Mouse (Mus musculus) stomach, postnatal 0 days (tissue): ENCODE measurements around the gene Pabpc6. TPM values are rescaled to one million over a fixed set of nuclear protein-coding genes. Genes with fewer than 3 reads are reported as not detected.

Experiments
- ATAC-seq: fragments of 200-750 bp; cut with Nextera tagmentation; 2 replicates; pipeline ENCODE4 v1.8.0; 2017; ENCODE audit not compliant: low FRiP score, low TSS enrichment
- DNase-seq: peaks from one replicate; pipeline ENCODE4 v3.0.0-alpha.2; 2016; ENCODE audit warnings: low spot score
- H3K27ac ChIP-seq: fragments of 300-500 bp; sonication (generic); replicated peaks from 2 replicates; pipeline ENCODE4 v1.5.1; 2014; ENCODE audit warnings: mild to moderate bottlenecking, control low read depth
- H3K27me3 ChIP-seq: fragments of 300-500 bp; sonication (generic); 2 replicates; pipeline ENCODE4 v1.6.1; 2014; ENCODE audit warnings: low read length; ENCODE audit not compliant: control insufficient read depth, insufficient read depth
- H3K36me3 ChIP-seq: fragments of 300-500 bp; sonication (generic); 2 replicates; pipeline ENCODE4 v1.6.1; 2014; ENCODE audit warnings: low read length, mixed read lengths; ENCODE audit not compliant: control insufficient read depth, insufficient read depth
- H3K4me1 ChIP-seq: fragments of 300-500 bp; sonication (generic); replicated peaks from 2 replicates; pipeline ENCODE4 v1.6.1; 2014; ENCODE audit warnings: antibody characterized with exemption; ENCODE audit not compliant: control insufficient read depth, insufficient read depth
- H3K4me2 ChIP-seq: fragments of 300-500 bp; sonication (generic); replicated peaks from 2 replicates; pipeline ENCODE4 v1.6.1; 2014; ENCODE audit warnings: low read depth, mild to moderate bottlenecking, control low read depth, moderate library complexity
- H3K4me3 ChIP-seq: fragments of 300-500 bp; sonication (generic); 2 replicates; pipeline ENCODE4 v1.5.1; 2014; ENCODE audit warnings: low read depth, low read length, control low read depth
- H3K9ac ChIP-seq: fragments of 300-500 bp; sonication (generic); 2 replicates; pipeline ENCODE4 v1.6.1; 2014; ENCODE audit warnings: mild to moderate bottlenecking, low read length, control low read depth, mixed read lengths
- H3K9me3 ChIP-seq: fragments of 300-500 bp; sonication (generic); 2 replicates; pipeline ENCODE4 v1.6.1; 2016; ENCODE audit warnings: low read length; ENCODE audit not compliant: control insufficient read depth
- CTCF ChIP-seq: IDR thresholded peaks from 2 replicates; pipeline ENCODE4 v1.5.1; 2016; ENCODE audit warnings: antibody characterized with exemption, low read depth, mild to moderate bottlenecking, moderate library complexity
- EP300 ChIP-seq: optimal IDR thresholded peaks from 2 replicates; pipeline ENCODE3; 2016; ENCODE audit warnings: antibody characterized with exemption
- WGBS: fragments of 180-500 bp; shearing (Covaris S2); extraction: QIAGEN DNeasy Blood & Tissue Kit; methylation state at CpG from one replicate; pipeline ENCODE4 v1.1.7; 2014; 5-methylcytosine and 5-hydroxymethylcytosine counted together
- polyA plus RNA-seq: library from polyadenylated mRNA; unstranded; fragments of >200 nt; fragmentation: Nextera tagmentation; extraction: Ambion mirVana; gene quantifications from 2 replicates; pipeline ENCODE4 v1.2.1, GENCODE M21; 2015

Pabpc6 gene
- polyA plus RNA-seq, 1 experiment from 2014 or later, result not detected

- no peaks in the 10 kb centered on the region for H3K27me3 ChIP-seq
- H3K36me3 ChIP-seq, result no peaks in the 10 kb centered on the region
- H3K4me1 ChIP-seq, result no peaks in the 10 kb centered on the region
- 68% methylated on average over 4 of the region's 4 CpGs for WGBS
- H3K27ac ChIP-seq, result no peak overlapping the region
- H3K9me3 ChIP-seq, result no peaks in the 10 kb centered on the region
- no peak overlapping the region for H3K4me3 ChIP-seq
- H3K9ac ChIP-seq, result no peak overlapping the region
- no peak for TF ChIP-seq EP300
- no peak for TF ChIP-seq CTCF
- no peak for ATAC-seq
- DNase-seq, result no peak
- H3K4me2 ChIP-seq, result no peak overlapping the region
Measured at GRCm38 (mm10) chr17:9683539-9684155, 14.1 kb upstream of the Pabpc6 start.

GRCm38 (mm10) chr17:9680741-9681140 is 11.2 kb upstream of the Pabpc6 start:
- no peak overlapping the region for H3K9ac ChIP-seq
- 63% methylated on average over 8 of the region's 8 CpGs for WGBS
- ATAC-seq (no peak), DNase-seq (no peak)
- H3K4me2 ChIP-seq, result no peak overlapping the region
- TF ChIP-seq EP300, result no peak
- no peak for TF ChIP-seq CTCF
- H3K4me1 ChIP-seq, result no peaks in the 10 kb centered on the region
- H3K36me3 ChIP-seq, result no peaks in the 10 kb centered on the region
- H3K9me3 ChIP-seq, result no peaks in the 10 kb centered on the region
- no peak overlapping the region for H3K4me3 ChIP-seq
- no peaks in the 10 kb centered on the region for H3K27me3 ChIP-seq
- no peak overlapping the region for H3K27ac ChIP-seq

- ATAC-seq, result no peak
- 54% methylated on average over 6 of the region's 6 CpGs for WGBS
- Histone ChIP-seq H3K27me3 (no peaks in the 10 kb centered on the region), H3K9ac (no peak overlapping the region), H3K36me3 (no peaks in the 10 kb centered on the region), H3K4me2 (no peak overlapping the region), H3K9me3 (no peaks in the 10 kb centered on the region), H3K4me1 (no peaks in the 10 kb centered on the region), H3K27ac (no peak overlapping the region), H3K4me3 (no peak overlapping the region)
- no peak for DNase-seq
- TF ChIP-seq CTCF (no peak), EP300 (no peak)
Measured at GRCm38 (mm10) chr17:9675175-9675789, 5.8 kb upstream of the Pabpc6 start.

- H3K27ac ChIP-seq, result no peak overlapping the region
- H3K4me2 ChIP-seq, result no peak overlapping the region
- no peaks in the 10 kb centered on the region for H3K36me3 ChIP-seq
- TF ChIP-seq EP300 (no peak), CTCF (no peak)
- H3K4me1 ChIP-seq, result no peaks in the 10 kb centered on the region
- ATAC-seq (no peak), DNase-seq (no peak)
- WGBS, result 86% methylated on average over 9 of the region's 9 CpGs
- H3K27me3 ChIP-seq, result no peaks in the 10 kb centered on the region
- no peaks in the 10 kb centered on the region for H3K9me3 ChIP-seq
- no peak overlapping the region for H3K4me3 ChIP-seq
- no peak overlapping the region for H3K9ac ChIP-seq
Measured at GRCm38 (mm10) chr17:9667955-9668354, 1.6 kb downstream of the Pabpc6 start.

- ATAC-seq, result no peak
- TF ChIP-seq EP300 (no peak), CTCF (no peak)
- 60% methylated on average over 5 of the region's 5 CpGs for WGBS
Measured at GRCm38 (mm10) chr17:9658651-9659050, 10.9 kb downstream of the Pabpc6 start.

GRCm38 (mm10) chr17:9654155-9654554 is 15.4 kb downstream of the Pabpc6 start:
- Histone ChIP-seq H3K4me1 (no peaks in the 10 kb centered on the region), H3K27ac (no peak overlapping the region), H3K9me3 (no peaks in the 10 kb centered on the region), H3K4me2 (no peak overlapping the region), H3K4me3 (no peak overlapping the region), H3K9ac (no peak overlapping the region), H3K27me3 (no peaks in the 10 kb centered on the region), H3K36me3 (no peaks in the 10 kb centered on the region)
- DNase-seq (no peak), ATAC-seq (no peak)
- TF ChIP-seq CTCF (no peak), EP300 (no peak)
- 77% methylated on average over 3 of the region's 3 CpGs for WGBS

More at GRCm38 (mm10) chr17:9658651-9659050, 10.9 kb downstream of the Pabpc6 start:
- Histone ChIP-seq H3K4me1 (no peaks in the 10 kb centered on the region), H3K27me3 (no peaks in the 10 kb centered on the region), H3K4me2 (no peak overlapping the region), H3K4me3 (no peak overlapping the region), H3K27ac (no peak overlapping the region), H3K9me3 (no peaks in the 10 kb centered on the region), H3K9ac (no peak overlapping the region), H3K36me3 (no peaks in the 10 kb centered on the region)
- no peak for DNase-seq
